ENCODE assay signal across 8 mouse cellular contexts in genomic region chr4:109476554-109477014, GRCm38 (mm10). TPM values are rescaled to one million over a fixed set of nuclear protein-coding genes. Genes with fewer than 3 reads are reported as not detected.
DNase-seq lines count a peak whose midpoint lies in the region; ATAC-seq and TF ChIP-seq lines count a peak whose summit lies in the region.

No protein-coding gene starts in this region.

- WGBS in embryonic facial prominence, embryonic 13.5 days: under 1% methylated on average over 29 of the region's 39 CpGs
- 0% methylated on average over 26 of the region's 39 CpGs for WGBS in limb, embryonic 14.5 days
- under 1% methylated on average over 34 of the region's 39 CpGs for WGBS in midbrain, postnatal 0 days

- peak overlapping the region; percentile 95 for H3K27ac ChIP-seq in embryonic facial prominence, embryonic 13.5 days
- peak overlapping the region; percentile 91 for H3K27ac ChIP-seq in limb, embryonic 14.5 days (replicated peaks; ENCODE audit: low read depth, low read length)
- H3K27ac ChIP-seq in midbrain, postnatal 0 days (ENCODE audit: low read depth, low read length): peak overlapping the region; percentile 80

- H3K36me3 ChIP-seq in embryonic facial prominence, embryonic 13.5 days: peaks cover 14% of the 10 kb centered on the region
- H3K36me3 ChIP-seq in limb, embryonic 14.5 days (ENCODE audit: control insufficient read depth, insufficient read depth, low read length): no peaks in the 10 kb centered on the region
- H3K36me3 ChIP-seq in midbrain, postnatal 0 days (ENCODE audit: insufficient read depth, low read length): no peaks in the 10 kb centered on the region

- no peaks in the 10 kb centered on the region for H3K27me3 ChIP-seq in embryonic facial prominence, embryonic 13.5 days
- no peaks in the 10 kb centered on the region for H3K27me3 ChIP-seq in limb, embryonic 14.5 days (ENCODE audit: control insufficient read depth, insufficient read depth, low read length)
- H3K27me3 ChIP-seq in midbrain, postnatal 0 days (ENCODE audit: insufficient read depth, low read length): no peaks in the 10 kb centered on the region

- TF ChIP-seq POLR2A in limb, embryonic 14.5 days (IDR thresholded peaks at IDR 0.05; ENCODE audit: borderline replicate concordance, extremely low read depth, insufficient read depth, insufficient read length): peak; percentile 68; the same call in 1 of the 2 replicates

- peaks cover 8% of the 10 kb centered on the region for H3K4me1 ChIP-seq in embryonic facial prominence, embryonic 13.5 days
- H3K4me1 ChIP-seq in limb, embryonic 14.5 days (ENCODE audit: control insufficient read depth, insufficient read depth, low read length): peaks cover 4% of the 10 kb centered on the region; the same call in 1 of the 2 replicates
- no peaks in the 10 kb centered on the region; the same call in 1 of the 2 replicates for H3K4me1 ChIP-seq in midbrain, postnatal 0 days (ENCODE audit: insufficient read depth, low read length)

- peak; percentile 97 for ATAC-seq in embryonic facial prominence, embryonic 13.5 days (ENCODE audit: insufficient number of reproducible peaks, insufficient read depth, low FRiP score, low TSS enrichment, low read depth)
- ATAC-seq in limb, embryonic 14.5 days (ENCODE audit: low FRiP score, low read depth): peak; percentile 98
- peak; percentile 99 for ATAC-seq in midbrain, postnatal 0 days (ENCODE audit: low FRiP score)

- H3K4me2 ChIP-seq in embryonic facial prominence, embryonic 13.5 days: peak overlapping the region; percentile 78
- peak overlapping the region; percentile 72 for H3K4me2 ChIP-seq in limb, embryonic 14.5 days (replicated peaks; ENCODE audit: low read depth, low read length, severe bottlenecking)
- H3K4me2 ChIP-seq in midbrain, postnatal 0 days (ENCODE audit: low read depth, low read length, poor library complexity, severe bottlenecking): peak overlapping the region; percentile 67

- peak; percentile 90 for DNase-seq in 3134 (ENCODE audit: extremely low read depth, insufficient read length, low spot score)
- DNase-seq in adrenal gland, postnatal 36 days: peak; percentile 95 to 97
- peak; percentile 87 for DNase-seq in heart, adult 8-10 months (ENCODE audit: low spot score)
- DNase-seq in kidney, adult 9 months: peak; percentile 95
- peak; percentile 90 for DNase-seq in limb, embryonic 14.5 days (ENCODE audit: low spot score)
- peak; percentile 92 for DNase-seq in midbrain, postnatal 0 days (ENCODE audit: low spot score)
- DNase-seq in spleen, postnatal 14 days (ENCODE audit: low spot score in 2 of 2): peak; percentile 71 to 87

- TF ChIP-seq CTCF in midbrain, postnatal 0 days (IDR thresholded peaks at IDR 0.05): peak; percentile 50

- peak overlapping the region; percentile 93 for H3K4me3 ChIP-seq in embryonic facial prominence, embryonic 13.5 days
- peak overlapping the region; percentile 94 for H3K4me3 ChIP-seq in limb, embryonic 14.5 days (replicated peaks; ENCODE audit: low read length)
- peak overlapping the region; percentile 60 for H3K4me3 ChIP-seq in midbrain, postnatal 0 days (ENCODE audit: low read depth, low read length)

- H3K9me3 ChIP-seq in embryonic facial prominence, embryonic 13.5 days: no peaks in the 10 kb centered on the region
- no peaks in the 10 kb centered on the region for H3K9me3 ChIP-seq in limb, embryonic 14.5 days (ENCODE audit: control insufficient read depth, low read length)
- no peaks in the 10 kb centered on the region for H3K9me3 ChIP-seq in midbrain, postnatal 0 days (ENCODE audit: low read length)

- H3K9ac ChIP-seq in embryonic facial prominence, embryonic 13.5 days: peak overlapping the region; percentile 97
- H3K9ac ChIP-seq in limb, embryonic 14.5 days (ENCODE audit: low read depth, low read length, severe bottlenecking): peak overlapping the region; percentile 98
- peak overlapping the region; percentile 75 for H3K9ac ChIP-seq in midbrain, postnatal 0 days (replicated peaks; ENCODE audit: low read length, poor library complexity, severe bottlenecking)

RNA-seq across cellular contexts. Expression of gene Rnf11, which starts 7.9 kb away (rescaled TPM):
- 100 to 1,000 TPM; 182 to 206 TPM for total RNA-seq in adrenal gland, postnatal 36 days (2021)
- 39.9 and 41.1 TPM in 2 replicates for polyA plus RNA-seq in embryonic facial prominence, embryonic 13.5 days (2015; fragmentation: Nextera tagmentation; extraction: Ambion mirVana)
- total RNA-seq in heart, adult 8-10 months (2022): 100 to 1,000 TPM in 2 of 4 experiments, 10 to 100 TPM in 2; 83.1 to 110 (median 98.7) TPM
- 39.3 and 43.6 TPM in 2 replicates for polyA plus RNA-seq in limb, embryonic 14.5 days (2012; rRNA removed)
- polyA plus RNA-seq in limb, embryonic 14.5 days (2014; fragmentation: Nextera tagmentation; extraction: Ambion mirVana): 67.0 and 71.7 TPM in 2 replicates
- 158 TPM in 2 replicates for total RNA-seq in midbrain, postnatal 0 days (2014; rRNA removed)
- polyA plus RNA-seq in midbrain, postnatal 0 days (2015; fragmentation: Nextera tagmentation; extraction: Ambion mirVana): 83.4 and 89.3 TPM in 2 replicates

RNA-seq across cellular contexts. Expression of gene 4930522H14Rik, which starts 54.5 kb away (rescaled TPM):
- not detected for total RNA-seq in adrenal gland, postnatal 36 days (2021)
- polyA plus RNA-seq in embryonic facial prominence, embryonic 13.5 days (2015; fragmentation: Nextera tagmentation; extraction: Ambion mirVana): not detected in 2 replicates
- total RNA-seq in heart, adult 8-10 months (2022): not detected
- not detected in 2 replicates for polyA plus RNA-seq in limb, embryonic 14.5 days (2012; rRNA removed)
- not detected in 2 replicates for polyA plus RNA-seq in limb, embryonic 14.5 days (2014; fragmentation: Nextera tagmentation; extraction: Ambion mirVana)
- total RNA-seq in midbrain, postnatal 0 days (2014; rRNA removed): not detected in 2 replicates
- not detected in 2 replicates for polyA plus RNA-seq in midbrain, postnatal 0 days (2015; fragmentation: Nextera tagmentation; extraction: Ambion mirVana)

Comparison
In these comparisons a context has a peak if more than half of its experiments do, and no peak if none do; other contexts are left out.
1. Peak in every context shown above with its lines: DNase-seq, ATAC-seq, H3K4me3 ChIP-seq and H3K27ac ChIP-seq.